Mouse (Mus musculus): Measurements from ENCODE around the gene Kif16b. TPM values are rescaled to one million over a fixed set of nuclear protein-coding genes. Genes with fewer than 3 reads are reported as not detected.

The Kif16b gene
- polyA plus RNA-seq (2015; fragmentation: Nextera tagmentation; extraction: Ambion mirVana) = 3.7 and 3.9 TPM in 2 replicates

DNA sequence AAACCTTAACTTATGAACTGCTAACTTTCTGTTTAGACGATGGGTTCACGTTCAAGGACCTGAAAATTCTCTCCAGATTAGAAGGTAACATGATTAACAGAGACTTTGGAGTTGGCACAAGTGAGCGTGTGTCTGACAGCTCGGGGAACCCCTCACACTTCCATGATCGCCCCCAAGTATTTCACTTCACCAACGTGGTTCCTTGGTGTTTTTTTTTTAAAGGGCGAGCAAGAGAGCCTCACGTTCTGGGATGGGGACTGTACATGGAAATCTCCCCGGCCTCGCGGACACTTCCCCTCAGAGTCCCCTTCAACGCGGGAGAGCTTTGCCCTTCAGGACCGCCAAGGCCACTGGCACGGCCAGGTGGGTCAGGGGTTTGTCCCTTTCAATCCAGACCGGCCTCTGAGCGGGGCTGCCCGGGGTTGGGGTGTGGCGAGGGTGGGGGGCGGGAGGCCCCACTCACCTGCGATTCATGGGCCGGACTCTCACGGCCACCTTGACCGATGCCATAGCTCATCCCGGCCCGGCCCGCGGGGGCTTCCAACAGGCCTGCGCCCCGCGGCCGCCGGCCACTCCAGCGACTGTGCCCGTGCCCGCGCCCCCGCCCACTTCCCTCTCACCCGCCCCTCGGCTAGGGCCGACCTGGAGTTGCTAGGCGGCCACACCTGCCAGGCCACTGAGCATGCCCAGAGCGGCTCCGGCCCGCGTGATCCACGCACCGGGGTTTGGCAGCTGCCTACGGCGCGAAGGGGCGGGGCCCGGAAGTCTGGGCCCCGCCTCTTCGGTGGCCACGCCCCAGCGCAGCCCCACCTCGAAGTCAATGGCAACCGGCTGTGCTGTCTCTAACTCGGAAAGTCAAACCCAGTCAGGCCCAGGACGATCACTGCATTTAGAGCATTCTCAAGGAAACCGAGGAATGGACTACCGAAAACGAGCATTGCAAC lies at the start of gene Kif16b:
Gene Kif16b (minus strand): TSS at position 670 of the 944 bp plus-strand sequence.
- Histone ChIP-seq H3K4me1 (replicated peaks) (peaks cover 19% of the 10 kb centered on the region), H3K27ac (peak within 1 kb of the TSS; percentile 25; the same call in 1 of the 2 replicates), H3K27me3 (no peaks in the 10 kb centered on the region), H3K9me3 (no peaks in the 10 kb centered on the region), H3K4me3 (replicated peaks) (peak within 1 kb of the TSS; percentile 58), H3K4me2 (replicated peaks) (peak within 1 kb of the TSS; percentile 90), H3K9ac (replicated peaks) (peak within 1 kb of the TSS; percentile 88), H3K36me3 (no peaks in the 10 kb centered on the region)
- 2% methylated on average over 64 of the region's 64 CpGs for WGBS
- peak; percentile 94 for ATAC-seq

DNA sequence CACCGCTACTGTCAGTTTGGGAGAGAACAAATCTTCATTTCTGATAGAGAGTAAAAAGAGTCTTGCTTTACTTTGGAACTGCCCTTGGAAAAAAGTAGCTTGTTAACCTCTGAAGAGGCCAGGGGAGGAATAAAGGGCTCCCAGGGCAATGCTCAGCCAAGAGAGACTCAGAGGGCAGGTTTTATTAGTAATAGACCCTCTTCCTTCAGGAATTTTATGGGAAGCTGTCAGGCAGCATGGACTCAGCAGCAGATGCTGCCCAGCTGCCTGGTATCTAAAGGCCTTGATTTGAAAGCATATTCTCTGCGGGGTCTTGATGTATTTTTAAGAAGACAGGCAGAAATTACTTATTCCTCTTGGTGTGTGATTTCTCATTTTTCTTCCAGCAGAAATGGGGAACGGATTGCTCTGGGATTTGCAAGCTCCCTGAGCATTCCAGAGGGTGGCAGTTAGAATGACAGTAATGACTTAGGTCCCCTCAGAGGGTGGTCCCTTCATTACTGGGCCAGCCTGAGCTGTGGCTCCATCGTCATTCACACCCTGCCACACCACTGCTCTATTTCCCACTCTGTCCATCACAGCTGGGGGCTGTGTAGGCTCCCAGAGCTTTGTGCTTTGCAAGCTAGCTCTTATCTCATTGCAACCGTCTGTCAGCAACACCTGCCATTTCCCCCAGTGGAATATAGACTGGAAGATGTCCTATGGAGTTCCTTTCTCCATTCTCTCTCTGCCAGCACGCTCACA lies 39.7 kb upstream of the Kif16b start:
- Histone ChIP-seq H3K4me1 (replicated peaks) (no peaks in the 10 kb centered on the region), H3K9me3 (no peaks in the 10 kb centered on the region), H3K27ac (peak overlapping the region; percentile 16; the same call in 1 of the 2 replicates), H3K36me3 (no peaks in the 10 kb centered on the region), H3K9ac (replicated peaks) (no peak overlapping the region), H3K4me3 (replicated peaks) (no peak overlapping the region), H3K4me2 (replicated peaks) (no peak overlapping the region), H3K27me3 (no peaks in the 10 kb centered on the region)
- 59% methylated on average over 6 of the region's 6 CpGs for WGBS
- peak; percentile 56; the same call in 1 of the 2 replicates for ATAC-seq

DNA sequence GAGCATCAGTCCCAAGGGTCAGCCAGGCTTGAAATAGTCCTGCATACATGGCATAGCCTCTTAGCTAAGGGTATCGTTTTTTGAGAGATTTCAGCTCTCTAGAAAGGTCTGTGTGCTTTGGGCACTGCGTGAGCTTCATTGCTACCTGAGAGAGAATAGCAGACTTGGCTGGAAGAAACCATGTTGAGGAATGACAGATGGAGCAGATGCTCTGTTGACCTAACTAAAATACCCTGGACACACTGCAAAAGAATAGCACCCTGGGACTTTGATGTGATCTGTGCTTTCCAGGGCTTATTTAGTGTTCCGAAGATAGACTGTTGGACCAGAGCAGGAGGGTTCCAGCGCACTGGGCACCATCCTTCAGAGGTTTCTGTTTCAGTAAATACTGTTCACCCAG lies 29.1 kb upstream of the Kif16b start:
- Histone ChIP-seq H3K4me3 (replicated peaks) (no peak overlapping the region), H3K27ac (no peak overlapping the region), H3K4me2 (replicated peaks) (no peak overlapping the region), H3K4me1 (replicated peaks) (no peaks in the 10 kb centered on the region), H3K27me3 (no peaks in the 10 kb centered on the region), H3K9ac (replicated peaks) (no peak overlapping the region), H3K36me3 (no peaks in the 10 kb centered on the region), H3K9me3 (no peaks in the 10 kb centered on the region)
- WGBS = 79% methylated on average over 4 of the region's 4 CpGs
- ATAC-seq = no peak

DNA sequence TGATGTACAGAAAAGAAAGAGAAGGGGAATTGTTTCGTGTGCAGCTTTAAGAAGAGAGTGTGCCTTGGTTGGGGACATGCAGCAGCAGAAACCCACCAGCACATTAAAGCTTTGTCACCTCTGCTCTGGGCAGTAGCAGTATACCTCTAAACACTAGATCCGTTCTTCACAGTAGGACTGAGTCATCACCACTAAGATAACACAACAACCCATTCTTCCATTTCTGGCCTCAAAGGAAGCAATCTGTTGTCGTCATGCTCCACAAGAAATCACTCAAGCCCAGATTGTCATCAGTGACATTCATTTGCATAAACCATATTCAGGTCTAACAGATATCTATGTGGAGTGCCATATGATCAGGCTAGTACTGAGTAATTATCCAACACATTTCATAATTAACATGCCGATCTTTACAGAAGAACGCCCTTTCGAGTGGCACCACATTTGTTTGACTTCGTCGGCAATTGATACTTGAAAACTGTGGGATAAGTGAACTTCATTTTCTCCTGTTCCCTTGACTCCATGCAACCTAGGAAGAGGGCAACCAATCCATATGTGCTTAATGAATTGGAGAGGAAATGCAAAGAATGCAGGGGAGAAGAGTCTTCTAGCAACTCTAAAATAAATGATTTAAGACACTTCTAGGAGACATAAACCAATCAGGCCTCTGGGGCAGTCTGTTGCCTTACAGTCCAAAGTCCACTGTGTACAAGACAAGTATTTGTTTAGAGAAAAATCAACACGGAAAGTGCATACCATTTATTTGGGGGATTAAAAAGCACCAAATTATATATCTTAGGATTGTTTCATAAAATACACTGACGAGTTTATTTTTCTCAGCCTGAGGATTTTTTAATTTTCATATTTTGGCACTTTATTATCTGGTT lies 28.1 kb upstream of the Kif16b start:
- Histone ChIP-seq H3K4me1 (replicated peaks) (no peaks in the 10 kb centered on the region), H3K9me3 (no peaks in the 10 kb centered on the region), H3K9ac (replicated peaks) (no peak overlapping the region), H3K27me3 (no peaks in the 10 kb centered on the region), H3K4me2 (replicated peaks) (no peak overlapping the region), H3K4me3 (replicated peaks) (no peak overlapping the region), H3K27ac (no peak overlapping the region), H3K36me3 (no peaks in the 10 kb centered on the region)
- ATAC-seq = no peak
- 78% methylated on average over 10 of the region's 10 CpGs for whole genome bisulfite sequencing

DNA sequence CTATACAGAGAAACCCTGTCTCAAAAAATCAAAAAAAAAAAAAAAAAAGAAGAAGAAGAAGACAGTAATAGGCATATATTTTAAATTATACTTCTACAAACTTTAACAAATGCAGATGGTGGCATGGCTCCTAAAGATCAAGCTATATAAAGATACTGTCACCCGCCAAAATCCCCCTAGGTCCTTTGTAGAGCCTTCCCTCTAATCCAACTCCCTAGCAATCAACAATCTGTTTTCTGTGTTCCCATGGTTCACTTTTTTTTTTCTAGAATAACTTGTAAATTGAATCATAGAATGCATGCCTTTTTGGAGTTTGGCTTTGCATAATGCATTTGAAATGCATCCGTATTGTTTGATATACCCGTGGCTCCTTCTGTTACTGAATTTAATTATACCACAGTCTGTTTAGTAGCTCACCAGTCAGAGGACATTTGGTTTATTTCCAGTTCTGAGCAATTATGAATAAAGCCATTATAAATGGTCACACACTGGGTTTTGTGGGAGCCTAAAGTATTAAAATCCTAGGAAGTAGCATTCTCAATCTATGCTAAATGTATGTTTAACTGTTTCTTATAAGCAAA lies 9.6 kb upstream of the Kif16b start:
- no peaks in the 10 kb centered on the region for H3K36me3 ChIP-seq
- H3K4me2 ChIP-seq (replicated peaks) = no peak overlapping the region
- WGBS = 63% methylated on average over 3 of the region's 3 CpGs
- no peak overlapping the region for H3K9ac ChIP-seq (replicated peaks)
- no peak overlapping the region for H3K4me3 ChIP-seq (replicated peaks)
- H3K27me3 ChIP-seq = no peaks in the 10 kb centered on the region
- no peaks in the 10 kb centered on the region for H3K4me1 ChIP-seq (replicated peaks)
- no peak for ATAC-seq
- H3K9me3 ChIP-seq = no peaks in the 10 kb centered on the region
- no peak overlapping the region for H3K27ac ChIP-seq

DNA sequence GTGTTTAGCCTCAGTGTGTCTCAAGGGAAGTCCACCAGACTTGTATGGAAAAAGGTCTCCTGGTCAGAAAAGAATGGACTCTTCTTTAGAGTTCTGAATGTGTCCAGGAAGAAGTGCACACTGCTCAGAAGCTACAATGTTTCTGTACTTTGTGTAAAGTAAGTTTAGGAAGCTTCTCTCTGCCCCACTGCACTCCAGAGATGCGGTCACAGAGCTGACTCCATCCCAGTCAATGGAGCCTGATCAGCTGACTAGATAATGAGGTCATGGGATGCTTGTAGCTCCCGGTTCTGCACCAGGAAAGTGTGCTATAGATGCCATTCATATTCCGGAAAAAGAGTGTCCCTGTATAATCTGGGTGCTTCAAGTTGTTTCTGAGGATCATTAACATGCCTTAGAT lies 7.9 kb upstream of the Kif16b start:
- Histone ChIP-seq H3K27ac (no peak overlapping the region), H3K9ac (replicated peaks) (no peak overlapping the region), H3K4me2 (replicated peaks) (no peak overlapping the region), H3K27me3 (no peaks in the 10 kb centered on the region), H3K4me1 (replicated peaks) (no peaks in the 10 kb centered on the region), H3K9me3 (no peaks in the 10 kb centered on the region), H3K36me3 (no peaks in the 10 kb centered on the region), H3K4me3 (replicated peaks) (no peak overlapping the region)
- no peak for ATAC-seq
- 77% methylated on average over 3 of the region's 3 CpGs for WGBS

DNA sequence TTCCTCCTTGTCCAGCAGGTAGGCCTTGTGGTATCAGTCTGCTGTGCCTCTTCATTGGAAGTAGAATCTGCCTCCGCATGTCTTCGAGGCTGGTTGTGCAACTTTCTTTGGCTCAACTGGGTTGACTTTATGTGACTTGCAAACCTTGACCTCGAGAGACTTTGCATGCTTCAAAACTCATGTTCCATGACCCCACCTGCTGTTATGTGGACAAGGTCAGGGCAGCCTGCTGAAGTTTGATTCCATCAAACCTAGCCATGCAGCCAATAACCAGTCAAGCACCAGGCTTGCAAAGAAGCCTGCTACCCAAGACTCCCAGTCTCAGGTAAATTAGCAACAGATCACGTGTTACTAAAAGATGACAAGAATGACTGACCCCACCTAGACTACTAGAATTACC lies 5.7 kb upstream of the Kif16b start:
- no peak overlapping the region for H3K27ac ChIP-seq
- no peak overlapping the region for H3K9ac ChIP-seq (replicated peaks)
- 90% methylated on average over 4 of the region's 4 CpGs for WGBS
- peaks cover 10% of the 10 kb centered on the region for H3K4me1 ChIP-seq (replicated peaks)
- H3K4me3 ChIP-seq (replicated peaks) = no peak overlapping the region
- H3K4me2 ChIP-seq (replicated peaks) = no peak overlapping the region
- H3K27me3 ChIP-seq = no peaks in the 10 kb centered on the region
- H3K9me3 ChIP-seq = no peaks in the 10 kb centered on the region
- ATAC-seq = no peak
- no peaks in the 10 kb centered on the region for H3K36me3 ChIP-seq

DNA sequence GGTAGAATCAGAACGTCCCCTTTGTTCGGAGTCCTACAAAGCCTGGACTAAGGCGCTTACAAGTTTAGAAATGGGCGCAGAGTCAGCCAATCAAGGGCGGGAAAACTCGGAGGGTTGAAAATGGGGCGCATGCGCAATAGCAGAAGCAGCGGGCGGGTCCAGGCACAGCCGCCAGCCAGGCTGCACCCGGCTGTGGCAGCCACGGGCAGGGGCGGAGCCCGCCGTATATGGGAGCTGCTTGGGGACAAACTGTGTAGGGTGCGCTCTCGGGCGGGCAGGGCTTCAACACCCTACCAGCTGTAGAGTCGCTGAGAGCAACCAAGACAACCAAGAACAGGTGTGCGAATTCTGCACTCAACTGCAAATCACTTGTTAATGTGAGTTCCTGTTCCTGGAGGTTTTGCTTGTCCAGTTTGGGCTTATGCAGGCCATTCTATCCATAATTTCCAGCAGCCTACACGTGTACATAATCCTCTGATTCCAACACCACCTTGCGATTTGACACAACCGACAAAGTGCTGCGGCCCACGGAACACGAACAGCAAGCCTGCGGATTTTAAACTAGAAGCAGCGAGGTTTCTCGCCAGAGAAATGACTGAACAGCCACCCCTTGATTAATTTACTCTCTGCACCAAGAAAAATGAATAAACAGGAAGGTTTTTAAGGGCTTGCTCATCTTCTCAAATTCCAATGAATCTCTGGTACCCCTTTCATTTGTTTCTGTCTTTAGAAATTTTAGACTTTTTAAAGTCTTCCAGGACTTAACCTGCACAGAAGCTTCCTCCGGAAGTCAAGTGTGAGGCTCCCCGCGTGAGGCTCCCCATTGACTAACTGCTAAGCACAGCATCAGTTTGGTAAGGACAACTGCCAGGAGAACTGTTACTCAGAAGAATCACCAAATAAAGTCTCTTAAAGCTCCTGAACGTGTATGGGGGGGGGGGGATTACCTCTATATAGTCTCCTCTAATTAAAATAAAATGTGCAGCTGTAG lies 1.9 kb upstream of the Kif16b start:
- peak overlapping the region; percentile 46 for H3K4me3 ChIP-seq (replicated peaks)
- peak overlapping the region; percentile 48; the same call in 1 of the 2 replicates for H3K27ac ChIP-seq
- H3K4me2 ChIP-seq (replicated peaks) = peak overlapping the region; percentile 67
- H3K27me3 ChIP-seq = no peaks in the 10 kb centered on the region
- no peaks in the 10 kb centered on the region for H3K9me3 ChIP-seq
- WGBS = 8% methylated on average over 34 of the region's 34 CpGs
- ATAC-seq = peak; percentile 96
- peaks cover 19% of the 10 kb centered on the region for H3K4me1 ChIP-seq (replicated peaks)
- H3K9ac ChIP-seq (replicated peaks) = peak overlapping the region; percentile 59
- H3K36me3 ChIP-seq = no peaks in the 10 kb centered on the region

DNA sequence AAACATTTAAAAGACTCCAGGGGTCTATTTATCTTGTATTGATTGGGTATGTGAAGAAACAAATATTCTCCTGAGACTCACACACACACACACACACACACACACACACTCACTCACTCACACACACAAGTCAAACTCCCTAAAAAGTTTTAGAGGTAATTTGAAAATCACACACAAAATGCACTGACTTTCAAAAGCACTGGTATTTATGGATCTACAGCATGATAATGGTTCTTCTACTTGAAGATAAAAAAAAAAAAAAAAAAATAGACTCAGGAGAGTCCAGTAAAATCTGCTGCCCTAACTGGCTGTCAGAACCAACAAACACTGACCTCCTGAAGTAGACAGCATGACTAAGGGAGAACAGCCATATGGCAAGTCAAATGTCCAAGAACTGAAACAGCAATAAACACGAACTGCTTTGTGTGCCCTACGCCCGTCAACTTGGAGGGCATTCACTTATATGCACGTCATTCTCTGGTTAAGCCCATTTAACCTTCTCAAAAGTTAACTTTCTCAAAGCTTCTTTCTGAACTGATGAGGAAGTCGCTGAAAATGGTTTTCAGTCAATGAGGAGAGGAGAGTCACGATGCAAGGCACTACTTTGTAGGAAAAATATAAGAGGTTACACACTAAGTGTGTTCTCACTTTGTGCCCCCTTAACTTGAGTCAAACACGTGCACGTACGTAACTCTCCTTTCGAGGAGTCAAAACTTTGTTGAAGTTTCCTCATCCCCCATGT lies 1.0 kb downstream of the Kif16b start:
- Histone ChIP-seq H3K4me3 (replicated peaks) (peak overlapping the region; percentile 58), H3K36me3 (no peaks in the 10 kb centered on the region), H3K4me2 (replicated peaks) (peak overlapping the region; percentile 90), H3K27me3 (no peaks in the 10 kb centered on the region), H3K9ac (replicated peaks) (peak overlapping the region; percentile 88), H3K9me3 (no peaks in the 10 kb centered on the region), H3K27ac (no peak overlapping the region), H3K4me1 (replicated peaks) (peaks cover 19% of the 10 kb centered on the region)
- no peak for ATAC-seq
- 64% methylated on average over 10 of the region's 10 CpGs for WGBS

DNA sequence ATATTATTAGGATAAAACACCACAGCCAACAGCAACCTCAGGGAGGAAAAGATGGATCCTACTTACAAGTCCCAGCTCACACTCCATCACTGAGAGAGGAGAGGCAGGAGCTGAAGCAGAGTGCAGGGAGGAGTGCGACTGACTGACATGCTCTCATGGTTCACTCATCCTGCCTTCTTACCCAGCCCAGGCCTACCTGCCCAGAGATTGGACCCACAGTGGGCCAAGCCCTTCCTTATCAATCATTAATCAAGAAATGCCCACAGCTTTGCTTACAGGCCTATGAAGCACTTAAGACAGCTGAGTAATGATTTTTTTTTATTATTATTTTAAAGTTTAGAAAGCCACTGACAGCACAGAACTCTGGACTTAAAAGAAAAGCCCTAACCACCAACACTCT lies 7.6 kb downstream of the Kif16b start:
- Histone ChIP-seq H3K9ac (replicated peaks) (no peak overlapping the region), H3K4me3 (replicated peaks) (no peak overlapping the region), H3K36me3 (no peaks in the 10 kb centered on the region), H3K27me3 (no peaks in the 10 kb centered on the region), H3K9me3 (no peaks in the 10 kb centered on the region), H3K27ac (no peak overlapping the region), H3K4me2 (replicated peaks) (no peak overlapping the region), H3K4me1 (replicated peaks) (no peaks in the 10 kb centered on the region)
- no peak for ATAC-seq
- 92% methylated on average over 1 of the region's 1 CpGs for WGBS

Measured in midbrain, embryonic 13.5 days (tissue).